Mouse (Mus musculus): ENCODE results near the gene Fuk. TPM values are rescaled to one million over a fixed set of nuclear protein-coding genes. Genes with fewer than 3 reads are reported as not detected.
"Not testable (repeated sequence)": the region's sequence is repeated elsewhere in the genome, so short reads cannot be mapped to it uniquely, and the experiment has no call there.

Gene Fuk
- polyA plus RNA-seq, 1 experiment from 2014 or later = 8.7 TPM

DNA sequence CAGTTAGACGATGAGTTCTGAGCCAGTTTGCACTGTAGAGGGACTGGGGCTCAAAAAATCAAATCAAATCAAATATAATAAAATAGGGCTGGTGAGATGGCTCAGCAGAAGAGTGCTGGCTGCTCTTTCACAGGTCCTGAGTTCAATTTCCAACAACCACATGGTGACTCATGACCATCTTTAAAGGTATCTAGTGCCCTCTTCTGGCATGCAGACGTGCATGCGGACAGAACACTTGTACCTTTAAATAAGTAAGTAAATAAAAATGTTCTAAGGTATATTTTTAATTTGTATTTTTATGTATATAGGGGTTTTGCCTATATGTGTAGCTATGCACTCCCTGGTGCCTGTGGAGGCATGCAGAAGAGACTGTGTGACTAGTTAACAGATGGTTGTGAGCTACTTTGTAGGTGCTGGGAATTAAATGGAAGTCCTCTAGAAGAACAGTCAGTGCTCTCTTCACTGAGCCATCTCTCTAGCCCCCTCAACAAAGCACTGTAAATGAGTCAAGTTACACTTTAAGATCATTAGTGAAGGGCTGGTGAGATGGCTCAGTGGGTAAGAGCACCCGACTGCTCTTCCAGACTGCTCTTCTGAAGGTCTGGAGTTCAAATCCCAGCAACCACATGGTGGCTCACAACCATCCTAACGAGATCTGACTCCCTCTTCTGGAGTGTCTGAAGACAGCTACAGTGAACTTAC, 45.4 kb downstream of the Fuk start:
- Histone ChIP-seq H3K36me3 (peaks cover 86% of the 10 kb centered on the region), H3K27ac (replicated peaks) (no peak overlapping the region), H3K4me3 (no peak overlapping the region), H3K4me2 (replicated peaks) (no peak overlapping the region), H3K27me3 (no peaks in the 10 kb centered on the region), H3K4me1 (no peaks in the 10 kb centered on the region), H3K9me3 (no peaks in the 10 kb centered on the region), H3K9ac (replicated peaks) (no peak overlapping the region)
- no peak for ATAC-seq (replicated peaks)
- 88% methylated on average over 5 of the region's 5 CpGs for whole genome bisulfite sequencing

DNA sequence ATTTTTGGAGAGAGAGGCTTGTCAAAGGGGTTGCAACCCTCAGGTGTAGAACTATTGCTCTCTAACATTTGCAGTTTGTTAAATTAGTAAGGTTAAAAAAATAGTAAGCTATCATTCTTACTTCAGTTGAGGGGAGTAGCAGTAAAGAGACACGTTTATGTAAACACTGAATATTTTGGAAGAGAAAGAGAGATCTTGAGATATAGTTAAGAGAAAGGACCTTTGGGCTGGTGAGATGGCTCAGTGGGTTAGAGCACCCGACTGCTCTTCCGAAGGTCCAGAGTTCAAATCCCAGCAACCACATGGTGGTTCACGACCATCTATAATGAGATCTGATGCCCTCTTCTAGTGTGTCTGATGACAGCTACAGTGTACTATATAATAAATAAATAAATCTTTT, 46.2 kb downstream of the Fuk start:
- H3K4me3 ChIP-seq; H3K27ac ChIP-seq (replicated peaks); H3K9me3 ChIP-seq; H3K4me2 ChIP-seq (replicated peaks); H3K9ac ChIP-seq (replicated peaks); H3K27me3 ChIP-seq; H3K4me1 ChIP-seq; ATAC-seq (replicated peaks): not testable (repeated sequence)
- 91% methylated on average over 4 of the region's 4 CpGs for WGBS
- H3K36me3 ChIP-seq = peaks cover 88% of the 10 kb centered on the region

DNA sequence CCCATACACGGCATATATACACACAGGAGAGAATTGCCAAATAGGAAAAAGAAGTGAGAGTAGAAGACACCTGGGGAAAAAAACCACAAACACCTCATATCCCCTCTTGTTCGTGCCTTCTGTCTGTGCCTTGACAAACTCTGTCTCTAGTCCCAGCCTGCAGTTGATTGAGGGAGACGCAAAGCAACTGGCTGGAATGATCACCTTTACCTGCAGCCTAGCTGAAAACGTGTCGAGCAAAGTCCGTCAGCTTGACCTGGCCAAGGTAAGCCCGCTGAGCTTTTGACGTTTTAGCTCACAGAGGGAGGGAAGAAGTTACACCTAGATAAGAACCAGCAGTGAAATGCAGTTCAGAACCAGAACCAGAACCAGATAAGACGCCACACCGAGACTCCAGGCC, 51.1 kb downstream of the Fuk start:
- ATAC-seq (replicated peaks) = no peak
- H3K4me2 ChIP-seq (replicated peaks) = no peak overlapping the region
- H3K4me3 ChIP-seq = no peak overlapping the region
- H3K36me3 ChIP-seq = peaks cover 61% of the 10 kb centered on the region
- no peak overlapping the region for H3K9ac ChIP-seq (replicated peaks)
- WGBS = 97% methylated on average over 10 of the region's 10 CpGs
- H3K27ac ChIP-seq (replicated peaks) = no peak overlapping the region
- no peaks in the 10 kb centered on the region for H3K27me3 ChIP-seq
- H3K9me3 ChIP-seq = no peaks in the 10 kb centered on the region
- H3K4me1 ChIP-seq = peaks cover 13% of the 10 kb centered on the region

DNA sequence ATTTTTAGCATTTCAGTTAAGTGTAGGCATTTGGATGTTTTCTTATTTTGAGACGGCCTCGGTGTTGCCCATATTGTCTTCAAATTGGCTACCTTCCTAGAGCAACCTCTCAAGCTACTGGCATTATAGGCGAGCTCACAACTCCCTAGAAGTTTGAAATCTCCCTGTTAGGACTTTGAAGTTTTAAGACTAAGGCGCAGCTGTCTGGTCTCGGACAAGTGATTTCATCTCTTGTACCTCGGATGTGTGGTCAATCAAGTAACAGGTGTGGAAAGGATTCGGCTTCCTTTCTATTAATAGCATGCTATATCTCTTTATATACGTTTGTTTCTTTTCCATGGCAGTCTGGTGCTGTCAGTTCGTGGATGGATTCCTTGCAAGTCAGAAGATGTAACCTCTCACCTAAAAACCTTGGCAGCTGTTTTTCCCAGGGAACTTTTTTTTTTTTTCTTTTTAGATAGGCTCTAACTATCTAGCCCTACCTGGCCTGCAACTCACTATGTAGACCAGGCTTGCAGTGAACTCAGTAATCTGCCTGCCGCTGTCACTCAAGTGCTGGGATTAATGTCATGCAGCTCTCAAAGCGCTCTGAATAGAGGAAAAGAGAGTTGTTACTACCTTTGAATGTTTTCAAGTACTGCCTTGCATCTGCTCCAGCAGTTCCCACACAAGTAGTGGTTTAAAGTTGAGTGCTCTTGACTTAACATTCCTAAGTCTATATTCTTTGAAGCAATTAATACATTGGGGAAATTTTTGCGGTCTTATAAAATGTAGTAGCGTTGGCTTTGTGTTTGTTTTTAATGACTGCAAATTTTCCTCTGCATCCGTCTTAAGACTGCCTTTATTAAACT, 54.4 kb downstream of the Fuk start:
- Histone ChIP-seq H3K9me3 (no peaks in the 10 kb centered on the region), H3K9ac (replicated peaks) (peak overlapping the region; percentile 85), H3K36me3 (peaks cover 49% of the 10 kb centered on the region), H3K4me3 (peak overlapping the region; percentile 85), H3K27me3 (no peaks in the 10 kb centered on the region), H3K27ac (replicated peaks) (no peak overlapping the region), H3K4me1 (peaks cover 24% of the 10 kb centered on the region), H3K4me2 (replicated peaks) (peak overlapping the region; percentile 86)
- WGBS = 61% methylated on average over 14 of the region's 14 CpGs
- no peak for ATAC-seq (replicated peaks)

DNA sequence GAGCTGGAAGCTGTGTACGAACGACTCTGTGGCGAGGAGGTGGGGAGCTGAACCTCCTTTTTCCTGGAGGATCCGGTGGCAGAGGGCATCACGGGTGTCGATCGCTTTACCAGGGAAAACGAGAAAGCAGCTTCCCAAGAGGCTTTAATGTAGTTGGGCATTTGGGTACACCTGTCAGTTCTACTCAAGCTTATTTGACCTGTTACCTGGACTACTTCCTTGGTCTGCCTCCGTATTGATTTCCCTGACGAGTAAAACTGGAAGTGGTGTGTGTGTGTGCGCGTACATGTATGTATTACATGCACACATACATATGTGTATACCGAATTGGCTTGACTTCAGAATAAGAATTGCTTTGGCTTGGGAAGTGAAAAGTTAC, 55.1 kb downstream of the Fuk start:
- Histone ChIP-seq H3K9me3 (no peaks in the 10 kb centered on the region), H3K4me2 (replicated peaks) (peak overlapping the region; percentile 86), H3K4me1 (peaks cover 24% of the 10 kb centered on the region), H3K36me3 (peaks cover 49% of the 10 kb centered on the region), H3K27ac (replicated peaks) (peak overlapping the region; percentile 89), H3K4me3 (peak overlapping the region; percentile 85), H3K27me3 (no peaks in the 10 kb centered on the region), H3K9ac (replicated peaks) (peak overlapping the region; percentile 85)
- WGBS = 1% methylated on average over 13 of the region's 13 CpGs
- ATAC-seq (replicated peaks) = no peak; the same call in 1 of the 2 replicates

DNA sequence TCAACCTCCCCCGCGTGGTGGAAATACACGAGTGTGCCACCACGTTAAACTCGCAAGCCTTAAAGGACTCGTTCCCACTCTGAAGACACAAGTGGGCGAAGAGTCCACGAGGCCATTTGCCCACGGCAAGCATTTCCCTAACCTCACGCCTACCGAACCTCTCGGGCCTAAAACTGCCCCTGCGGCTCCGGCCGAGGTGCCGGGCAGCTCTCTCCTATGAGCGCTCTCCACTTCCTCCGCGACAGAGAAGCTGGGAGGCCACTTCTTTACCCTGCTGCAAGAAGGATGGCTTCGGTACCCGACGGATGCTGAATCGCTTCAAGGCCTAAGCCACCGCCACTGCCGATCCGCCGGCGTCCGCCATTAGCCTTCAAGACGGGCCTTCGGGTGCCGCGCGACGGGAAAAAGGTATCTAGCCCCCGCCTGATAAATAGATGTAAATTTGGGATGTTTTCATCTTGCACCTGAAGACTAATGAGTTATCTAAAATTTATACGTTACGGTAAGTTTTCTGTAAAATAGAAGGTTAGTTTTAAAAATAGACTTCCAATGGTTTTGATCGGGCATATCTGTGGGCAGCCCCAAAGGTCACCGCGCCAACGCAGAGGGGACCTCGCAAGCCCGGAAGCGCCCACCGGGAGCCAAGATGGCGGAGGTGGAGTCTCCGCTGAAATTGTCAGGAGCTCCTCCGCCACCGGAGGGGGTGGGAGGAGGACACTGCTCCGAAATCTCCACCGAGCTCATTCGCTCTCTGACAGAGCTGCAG, 55.7 kb downstream of the Fuk start, which contains the start of the genes Cog4 and Sf3b3:
Cog4 (plus strand) TSS at position 196 of the 766 bp plus-strand sequence.
Sf3b3 (minus strand) TSS at position 383 of the 766 bp plus-strand sequence.
- Histone ChIP-seq H3K27me3 (no peaks in the 10 kb centered on the region), H3K4me1 (peaks cover 24% of the 10 kb centered on the region), H3K9me3 (no peaks in the 10 kb centered on the region), H3K4me3 (peak within 1 kb of the TSS; percentile 85), H3K4me2 (replicated peaks) (peak within 1 kb of the TSS; percentile 86), H3K36me3 (peaks cover 46% of the 10 kb centered on the region), H3K27ac (replicated peaks) (peak within 1 kb of the TSS; percentile 89), H3K9ac (replicated peaks) (peak within 1 kb of the TSS; percentile 86)
- under 1% methylated on average over 53 of the region's 53 CpGs for WGBS
- peak; percentile 87 for ATAC-seq (replicated peaks)

DNA sequence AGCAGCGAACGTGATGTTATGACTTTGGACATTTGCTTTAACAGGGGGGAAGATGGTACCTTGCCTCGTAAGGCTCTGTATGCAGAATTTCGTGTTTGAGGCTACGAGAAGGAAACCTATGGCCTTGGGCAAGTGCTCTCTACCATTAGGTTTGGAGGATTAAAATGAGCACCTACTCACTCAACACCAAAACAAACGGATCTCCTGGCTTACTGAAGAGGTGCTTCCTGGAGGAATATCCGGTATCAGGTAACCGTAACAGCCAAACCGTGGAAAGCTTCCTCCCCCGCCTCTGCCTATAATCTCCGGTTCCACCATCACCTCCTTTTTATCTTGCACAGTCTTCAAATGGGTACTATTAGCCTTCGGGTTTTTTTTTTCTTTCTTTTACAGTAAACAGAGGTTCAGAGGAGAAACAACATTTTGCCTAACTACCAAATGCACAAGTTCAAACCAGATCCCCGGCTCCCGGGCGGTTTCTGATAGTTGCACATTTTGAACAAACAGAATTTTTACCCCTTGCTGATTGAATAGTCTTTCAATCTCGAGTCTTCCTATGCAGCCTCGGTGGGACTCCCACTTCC, 56.4 kb downstream of the Fuk start:
- peak overlapping the region; percentile 86 for H3K4me2 ChIP-seq (replicated peaks)
- H3K4me3 ChIP-seq = peak overlapping the region; percentile 85
- peaks cover 24% of the 10 kb centered on the region for H3K4me1 ChIP-seq
- peaks cover 46% of the 10 kb centered on the region for H3K36me3 ChIP-seq
- H3K27me3 ChIP-seq = no peaks in the 10 kb centered on the region
- H3K27ac ChIP-seq (replicated peaks) = peak overlapping the region; percentile 89
- 11% methylated on average over 17 of the region's 17 CpGs for WGBS
- no peak for ATAC-seq (replicated peaks)
- H3K9ac ChIP-seq (replicated peaks) = peak overlapping the region; percentile 86
- H3K9me3 ChIP-seq = no peaks in the 10 kb centered on the region

DNA sequence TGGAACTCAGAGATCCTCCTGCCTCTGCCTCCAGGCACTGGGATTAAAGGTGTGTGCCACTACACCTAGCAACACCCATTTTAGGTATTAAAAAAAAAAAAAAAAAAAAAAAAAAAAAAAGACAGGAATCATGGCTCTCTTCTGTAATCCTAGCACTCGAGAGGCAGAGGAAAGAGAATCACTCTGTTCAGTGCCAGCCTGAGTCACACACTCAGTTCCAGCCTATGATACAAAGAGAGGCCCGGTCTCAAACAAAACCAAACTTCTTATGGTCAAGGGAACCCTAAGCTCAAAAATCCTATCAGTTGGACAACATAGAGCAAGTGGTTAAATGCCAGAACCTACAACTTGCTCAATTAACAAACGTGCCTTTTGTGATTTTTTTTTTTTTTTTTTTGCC, 57.3 kb downstream of the Fuk start:
- H3K27ac ChIP-seq (replicated peaks) = no peak overlapping the region
- peaks cover 46% of the 10 kb centered on the region for H3K36me3 ChIP-seq

DNA sequence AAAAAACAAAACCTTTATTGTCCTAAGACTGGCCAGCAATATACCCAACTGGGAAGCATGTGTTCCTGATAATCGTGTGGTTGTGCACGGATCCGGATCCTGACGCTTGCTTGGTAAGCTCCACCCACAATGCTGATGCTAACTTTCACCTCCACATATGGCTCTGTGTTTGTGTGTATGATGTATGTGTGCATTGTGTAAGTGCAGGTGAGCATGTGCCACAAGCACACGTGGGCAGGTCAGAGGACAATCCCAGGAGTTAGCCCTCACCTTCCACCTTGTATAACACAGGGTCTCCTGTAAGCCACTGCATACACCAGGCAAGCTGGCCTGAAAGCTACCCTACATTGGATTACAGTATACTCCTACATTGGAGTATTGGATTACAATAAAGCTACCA, 59.1 kb downstream of the Fuk start:
- Histone ChIP-seq H3K36me3 (peaks cover 60% of the 10 kb centered on the region), H3K4me2 (replicated peaks) (no peak overlapping the region), H3K27me3 (no peaks in the 10 kb centered on the region), H3K9ac (replicated peaks) (no peak overlapping the region), H3K4me1 (peaks cover 20% of the 10 kb centered on the region), H3K4me3 (no peak overlapping the region), H3K27ac (replicated peaks) (no peak overlapping the region), H3K9me3 (no peaks in the 10 kb centered on the region)
- no peak for ATAC-seq (replicated peaks)
- WGBS = 87% methylated on average over 5 of the region's 5 CpGs

More for the DNA sequence above, 57.3 kb downstream of the Fuk start:
- WGBS = 78% methylated on average over 3 of the region's 3 CpGs
- H3K4me1 ChIP-seq = peaks cover 24% of the 10 kb centered on the region
- no peak for ATAC-seq (replicated peaks)
- no peaks in the 10 kb centered on the region for H3K27me3 ChIP-seq
- H3K9ac ChIP-seq (replicated peaks) = no peak overlapping the region
- H3K4me2 ChIP-seq (replicated peaks) = peak overlapping the region; percentile 86; the same call in 1 of the 2 replicates
- H3K9me3 ChIP-seq = no peaks in the 10 kb centered on the region
- peak overlapping the region; percentile 85; the same call in 1 of the 2 replicates for H3K4me3 ChIP-seq

DNA sequence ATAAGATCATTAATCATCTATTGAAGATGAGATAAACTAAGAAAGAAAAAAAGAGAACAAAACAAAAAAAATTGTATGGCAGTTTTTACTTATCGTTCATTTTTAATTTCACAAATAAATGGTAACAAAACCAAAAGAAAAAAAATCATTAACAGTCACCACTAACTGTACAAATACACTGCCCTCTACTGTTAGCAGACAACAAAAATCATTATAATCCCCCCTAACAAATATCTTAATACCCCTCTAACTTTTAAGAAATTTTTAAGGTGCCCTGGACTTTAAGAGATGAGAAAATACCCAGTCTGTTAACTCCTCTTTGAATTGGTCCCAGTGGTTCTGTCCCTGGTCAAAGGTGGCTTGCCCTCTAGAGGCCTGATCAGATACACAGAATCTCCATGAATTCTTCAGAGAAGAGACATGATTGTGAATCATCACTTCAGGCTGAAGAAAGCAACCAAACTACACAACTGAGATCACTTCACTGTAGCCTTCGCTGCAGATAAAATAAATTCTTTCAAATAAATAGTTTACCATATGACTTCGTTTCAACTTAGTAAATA, 60.2 kb downstream of the Fuk start:
- Histone ChIP-seq H3K27me3 (no peaks in the 10 kb centered on the region), H3K4me3 (no peak overlapping the region), H3K4me1 (peaks cover 11% of the 10 kb centered on the region), H3K27ac (replicated peaks) (no peak overlapping the region), H3K36me3 (peaks cover 71% of the 10 kb centered on the region), H3K9me3 (no peaks in the 10 kb centered on the region), H3K9ac (replicated peaks) (no peak overlapping the region), H3K4me2 (replicated peaks) (no peak overlapping the region)
- no peak for ATAC-seq (replicated peaks)
- 91% methylated on average over 3 of the region's 3 CpGs for WGBS

All from forebrain, embryonic 15.5 days (tissue).